Mouse (Mus musculus): ENCODE data around the gene Ilf2. TPM values are rescaled to one million over a fixed set of nuclear protein-coding genes. Genes with fewer than 3 reads are reported as not detected.

Gene Ilf2
- polyA plus RNA-seq, 1 experiment from 2014 or later, result 368 TPM

DNA sequence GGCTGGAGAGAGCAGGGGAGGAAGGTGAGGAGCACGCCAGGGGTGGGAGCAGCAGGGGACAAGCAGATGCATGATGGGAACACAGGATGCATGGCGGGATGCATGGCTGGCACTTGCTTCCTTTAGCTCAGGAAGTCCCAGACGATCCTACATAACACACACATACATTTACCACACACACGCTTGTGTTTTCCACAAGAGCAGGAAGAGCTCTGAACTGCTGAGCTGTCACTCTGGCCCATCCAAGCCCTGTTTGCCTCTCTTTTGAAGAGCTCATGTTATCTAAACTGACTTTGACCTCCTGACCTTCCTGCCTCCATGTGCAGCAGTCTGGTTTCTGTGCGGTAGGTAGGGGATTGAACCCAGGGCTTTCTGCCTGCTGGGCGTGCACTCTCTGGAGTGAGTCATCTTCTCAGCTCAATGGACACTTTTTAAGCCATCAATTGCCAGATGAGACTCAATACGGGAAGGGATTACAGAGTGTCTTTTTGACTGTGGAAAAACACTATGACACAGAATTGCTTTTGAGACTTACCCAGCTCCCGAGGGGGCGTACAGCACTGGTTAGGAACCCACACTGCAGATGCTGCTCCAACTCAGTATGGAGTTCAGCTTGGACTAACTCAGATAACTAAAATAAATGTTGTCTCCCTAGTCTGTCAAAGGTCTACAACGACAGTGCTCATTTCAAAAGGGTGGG is 24.4 kb upstream of the Ilf2 start:
- Histone ChIP-seq H3K36me3 (ENCODE audit: control insufficient read depth, insufficient read depth, low read length) (no peaks in the 10 kb centered on the region), H3K27me3 (ENCODE audit: control insufficient read depth, insufficient read depth, low read length) (no peaks in the 10 kb centered on the region), H3K27ac (ENCODE audit: low read depth, low read length) (no peak overlapping the region), H3K4me2 (replicated peaks; ENCODE audit: low read depth, low read length) (no peak overlapping the region), H3K4me3 (ENCODE audit: low read depth, low read length) (no peak overlapping the region), H3K9ac (ENCODE audit: low read depth, low read length) (no peak overlapping the region), H3K9me3 (ENCODE audit: control insufficient read depth, low read length) (no peaks in the 10 kb centered on the region), H3K4me1 (replicated peaks; ENCODE audit: control insufficient read depth, insufficient read depth, low read length) (no peaks in the 10 kb centered on the region)
- no peak for DNase-seq (ENCODE audit: low spot score)
- no peak for ATAC-seq (ENCODE audit: low FRiP score)
- WGBS, result 54% methylated on average over 10 of the region's 10 CpGs

DNA sequence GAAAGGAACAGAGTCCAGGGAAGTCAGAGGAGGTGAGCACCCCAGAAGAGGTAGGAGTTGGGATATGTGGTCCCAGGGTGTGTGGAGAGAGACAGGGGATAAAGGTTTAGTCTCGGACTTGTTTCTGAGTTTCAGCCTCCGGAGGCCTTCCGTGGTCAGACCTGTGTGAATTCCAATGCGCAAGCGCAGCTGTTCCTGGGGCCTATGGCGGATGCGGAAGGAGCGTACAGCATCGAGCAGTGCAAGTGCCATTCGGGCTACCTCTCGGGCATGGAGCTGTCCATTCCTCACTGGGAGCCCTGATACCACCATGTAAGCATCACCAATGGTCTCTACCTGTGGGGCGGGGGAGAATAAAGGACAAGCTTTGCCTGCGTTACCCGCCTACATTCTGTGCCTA is 21.0 kb upstream of the Ilf2 start:
- H3K27ac ChIP-seq (ENCODE audit: low read depth, low read length), result no peak overlapping the region
- H3K4me3 ChIP-seq (ENCODE audit: low read depth, low read length), result no peak overlapping the region
- ATAC-seq (ENCODE audit: low FRiP score) (no peak), DNase-seq (ENCODE audit: low spot score) (no peak)
- no peaks in the 10 kb centered on the region for H3K4me1 ChIP-seq (replicated peaks; ENCODE audit: control insufficient read depth, insufficient read depth, low read length)
- no peaks in the 10 kb centered on the region for H3K36me3 ChIP-seq (ENCODE audit: control insufficient read depth, insufficient read depth, low read length)
- no peaks in the 10 kb centered on the region for H3K9me3 ChIP-seq (ENCODE audit: control insufficient read depth, low read length)
- H3K27me3 ChIP-seq (ENCODE audit: control insufficient read depth, insufficient read depth, low read length), result no peaks in the 10 kb centered on the region
- no peak overlapping the region for H3K9ac ChIP-seq (ENCODE audit: low read depth, low read length)
- H3K4me2 ChIP-seq (replicated peaks; ENCODE audit: low read depth, low read length), result no peak overlapping the region
- 84% methylated on average over 14 of the region's 14 CpGs for WGBS

- Histone ChIP-seq H3K4me2 (replicated peaks; ENCODE audit: low read depth, low read length) (no peak overlapping the region), H3K9ac (ENCODE audit: low read depth, low read length) (no peak overlapping the region), H3K4me1 (replicated peaks; ENCODE audit: control insufficient read depth, insufficient read depth, low read length) (no peaks in the 10 kb centered on the region), H3K27ac (ENCODE audit: low read depth, low read length) (no peak overlapping the region), H3K4me3 (ENCODE audit: low read depth, low read length) (no peak overlapping the region), H3K9me3 (ENCODE audit: control insufficient read depth, low read length) (no peaks in the 10 kb centered on the region), H3K27me3 (ENCODE audit: control insufficient read depth, insufficient read depth, low read length) (peaks cover 22% of the 10 kb centered on the region), H3K36me3 (ENCODE audit: control insufficient read depth, insufficient read depth, low read length) (no peaks in the 10 kb centered on the region)
- no peak for ATAC-seq (ENCODE audit: low FRiP score)
- no peak for DNase-seq (ENCODE audit: low spot score)
- WGBS, result 82% methylated on average over 9 of the region's 9 CpGs
These were observed 16.2 kb upstream of the Ilf2 start for GRCm38 (mm10) chr3:90459727-90460126.

- Histone ChIP-seq H3K9ac (ENCODE audit: low read depth, low read length) (no peak overlapping the region), H3K27ac (ENCODE audit: low read depth, low read length) (no peak overlapping the region), H3K4me1 (replicated peaks; ENCODE audit: control insufficient read depth, insufficient read depth, low read length) (0 out of 2 replicates have a peak, but pooled peaks cover 1% of the 10 kb centered on the region), H3K9me3 (ENCODE audit: control insufficient read depth, low read length) (no peaks in the 10 kb centered on the region), H3K4me3 (ENCODE audit: low read depth, low read length) (no peak overlapping the region), H3K4me2 (replicated peaks; ENCODE audit: low read depth, low read length) (no peak overlapping the region), H3K36me3 (ENCODE audit: control insufficient read depth, insufficient read depth, low read length) (no peaks in the 10 kb centered on the region), H3K27me3 (ENCODE audit: control insufficient read depth, insufficient read depth, low read length) (peaks cover 28% of the 10 kb centered on the region)
- DNase-seq (ENCODE audit: low spot score) (no peak), ATAC-seq (ENCODE audit: low FRiP score) (no peak)
- WGBS, result 78% methylated on average over 5 of the region's 5 CpGs
These were observed 15.6 kb upstream of the Ilf2 start for GRCm38 (mm10) chr3:90460315-90460714.

DNA sequence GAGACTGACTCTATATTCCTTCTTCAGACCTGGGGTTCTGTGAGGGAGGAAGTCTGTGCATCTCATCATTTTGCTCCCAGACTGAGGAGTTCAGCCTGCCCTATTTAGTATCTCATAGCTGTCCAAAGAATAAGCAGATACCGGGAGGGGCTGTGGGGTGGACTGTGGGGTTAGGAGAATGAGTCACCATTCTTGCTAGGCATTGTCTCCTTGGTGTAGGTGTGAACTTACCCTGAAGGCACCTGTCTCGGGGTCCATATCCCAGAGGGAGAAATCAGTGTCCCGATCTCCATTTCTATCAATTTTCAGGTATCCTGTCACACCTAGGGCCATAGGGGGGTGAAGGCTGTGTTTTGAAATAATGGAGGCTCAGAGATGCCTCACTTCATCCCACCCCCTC is 14.0 kb upstream of the Ilf2 start:
- Histone ChIP-seq H3K4me1 (replicated peaks; ENCODE audit: control insufficient read depth, insufficient read depth, low read length) (0 out of 2 replicates have a peak, but pooled peaks cover 2% of the 10 kb centered on the region), H3K36me3 (ENCODE audit: control insufficient read depth, insufficient read depth, low read length) (no peaks in the 10 kb centered on the region), H3K9ac (ENCODE audit: low read depth, low read length) (no peak overlapping the region), H3K4me2 (replicated peaks; ENCODE audit: low read depth, low read length) (no peak overlapping the region), H3K27me3 (ENCODE audit: control insufficient read depth, insufficient read depth, low read length) (peaks cover 37% of the 10 kb centered on the region), H3K4me3 (ENCODE audit: low read depth, low read length) (no peak overlapping the region), H3K27ac (ENCODE audit: low read depth, low read length) (no peak overlapping the region), H3K9me3 (ENCODE audit: control insufficient read depth, low read length) (no peaks in the 10 kb centered on the region)
- DNase-seq (ENCODE audit: low spot score) (no peak), ATAC-seq (ENCODE audit: low FRiP score) (no peak)
- 92% methylated on average over 3 of the region's 3 CpGs for WGBS

GRCm38 (mm10) chr3:90462579-90462978 is 13.3 kb upstream of the Ilf2 start:
- 41% methylated on average over 7 of the region's 7 CpGs for WGBS
- peaks cover 37% of the 10 kb centered on the region for H3K27me3 ChIP-seq (ENCODE audit: control insufficient read depth, insufficient read depth, low read length)
- no peak overlapping the region for H3K4me2 ChIP-seq (replicated peaks; ENCODE audit: low read depth, low read length)
- ATAC-seq (ENCODE audit: low FRiP score) (no peak), DNase-seq (ENCODE audit: low spot score) (no peak)
- no peaks in the 10 kb centered on the region for H3K36me3 ChIP-seq (ENCODE audit: control insufficient read depth, insufficient read depth, low read length)
- H3K9ac ChIP-seq (ENCODE audit: low read depth, low read length), result no peak overlapping the region
- 0 out of 2 replicates have a peak, but pooled peaks cover 2% of the 10 kb centered on the region for H3K4me1 ChIP-seq (replicated peaks; ENCODE audit: control insufficient read depth, insufficient read depth, low read length)
- no peak overlapping the region for H3K27ac ChIP-seq (ENCODE audit: low read depth, low read length)
- no peaks in the 10 kb centered on the region for H3K9me3 ChIP-seq (ENCODE audit: control insufficient read depth, low read length)
- no peak overlapping the region for H3K4me3 ChIP-seq (ENCODE audit: low read depth, low read length)

GRCm38 (mm10) chr3:90464552-90465080 is 11.3 kb upstream of the Ilf2 start:
- no peaks in the 10 kb centered on the region for H3K9me3 ChIP-seq (ENCODE audit: control insufficient read depth, low read length)
- H3K4me2 ChIP-seq (replicated peaks; ENCODE audit: low read depth, low read length), result peak overlapping the region; percentile 60
- H3K27ac ChIP-seq (ENCODE audit: low read depth, low read length), result no peak overlapping the region
- peaks cover 37% of the 10 kb centered on the region for H3K27me3 ChIP-seq (ENCODE audit: control insufficient read depth, insufficient read depth, low read length)
- DNase-seq (ENCODE audit: low spot score) (peak; percentile 56), ATAC-seq (ENCODE audit: low FRiP score) (0 out of 2 replicates have a peak, but pooled peaks have one; percentile 20)
- H3K36me3 ChIP-seq (ENCODE audit: control insufficient read depth, insufficient read depth, low read length), result no peaks in the 10 kb centered on the region
- 10% methylated on average over 37 of the region's 37 CpGs for WGBS
- peak overlapping the region; percentile 34 for H3K4me3 ChIP-seq (ENCODE audit: low read depth, low read length)
- H3K4me1 ChIP-seq (replicated peaks; ENCODE audit: control insufficient read depth, insufficient read depth, low read length), result 0 out of 2 replicates have a peak, but pooled peaks cover 2% of the 10 kb centered on the region
- peak overlapping the region; percentile 27; the same call in 1 of the 2 replicates for H3K9ac ChIP-seq (ENCODE audit: low read depth, low read length)

DNA sequence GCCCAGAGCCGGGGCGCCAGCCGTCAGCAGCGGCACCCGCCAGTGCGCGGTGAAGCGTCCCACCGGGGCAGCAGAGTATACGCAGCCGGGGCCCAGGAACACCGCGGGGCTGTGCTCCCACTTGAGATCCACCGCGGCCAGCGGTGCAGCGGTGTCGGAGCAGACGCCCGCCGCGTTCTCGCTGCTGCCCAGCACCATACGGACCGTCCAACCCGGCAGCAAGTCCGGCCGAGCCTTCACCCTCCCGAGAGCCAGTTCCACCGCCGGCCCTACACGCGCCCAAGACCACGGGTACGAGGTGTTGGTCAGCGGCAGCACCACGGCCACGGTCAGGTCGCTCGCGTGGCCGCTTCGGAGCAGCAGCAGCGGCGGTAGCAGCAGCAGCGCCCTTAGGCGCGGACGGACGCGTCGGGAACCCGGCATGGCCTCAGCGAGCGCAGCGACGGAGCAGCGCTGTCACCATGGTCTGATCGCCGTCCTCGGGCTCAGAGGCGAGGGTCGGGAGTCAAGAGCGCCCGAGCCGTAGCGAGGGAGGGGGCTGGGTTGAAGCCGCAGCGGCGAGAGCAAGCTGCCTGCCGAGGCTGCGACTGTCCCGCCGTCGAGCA is 10.7 kb upstream of the Ilf2 start:
- no peaks in the 10 kb centered on the region for H3K36me3 ChIP-seq (ENCODE audit: control insufficient read depth, insufficient read depth, low read length)
- no peak overlapping the region for H3K27ac ChIP-seq (ENCODE audit: low read depth, low read length)
- no peaks in the 10 kb centered on the region for H3K9me3 ChIP-seq (ENCODE audit: control insufficient read depth, low read length)
- peak overlapping the region; percentile 34 for H3K4me3 ChIP-seq (ENCODE audit: low read depth, low read length)
- peak overlapping the region; percentile 27 for H3K9ac ChIP-seq (ENCODE audit: low read depth, low read length)
- H3K4me1 ChIP-seq (replicated peaks; ENCODE audit: control insufficient read depth, insufficient read depth, low read length), result 0 out of 2 replicates have a peak, but pooled peaks cover 2% of the 10 kb centered on the region
- WGBS, result 1% methylated on average over 73 of the region's 75 CpGs
- ATAC-seq (ENCODE audit: low FRiP score), result peak; percentile 45
- peaks cover 37% of the 10 kb centered on the region for H3K27me3 ChIP-seq (ENCODE audit: control insufficient read depth, insufficient read depth, low read length)
- DNase-seq (ENCODE audit: low spot score), result peak; percentile 60
- H3K4me2 ChIP-seq (replicated peaks; ENCODE audit: low read depth, low read length), result peak overlapping the region; percentile 60

Data from hindbrain, embryonic 11.5 days (tissue).